Mouse (Mus musculus) C2C12 (cell line): ENCODE results near the gene Acer3.

Source experiments
- CEBPB ChIP-seq: IDR thresholded peaks from one replicate; pipeline ENCODE4 v1.6.1; 2011; ENCODE audit warnings: low read depth, mild to moderate bottlenecking, control low read depth, moderate library complexity
- CTCF ChIP-seq: IDR thresholded peaks from one replicate; pipeline ENCODE4 v1.5.1; 2011; ENCODE audit not compliant: control insufficient read depth, insufficient read depth, insufficient read length
- FOSL1 ChIP-seq: IDR thresholded peaks from one replicate; pipeline ENCODE4 v1.8.0; 2011; ENCODE audit warnings: mild to moderate bottlenecking, low read length; ENCODE audit not compliant: poor library complexity, insufficient read depth, severe bottlenecking
- MAX ChIP-seq: IDR thresholded peaks from one replicate; pipeline ENCODE4 v1.6.1; 2011; ENCODE audit warnings: mild to moderate bottlenecking, control low read depth
- MYOD1 ChIP-seq: IDR thresholded peaks from one replicate; pipeline ENCODE4 v1.6.1; 2011; ENCODE audit warnings: low read depth; ENCODE audit not compliant: control insufficient read depth, insufficient read length
- MYOG ChIP-seq: IDR thresholded peaks from one replicate; pipeline ENCODE4 v1.6.1; 2011; ENCODE audit not compliant: control insufficient read depth, insufficient read length; ENCODE audit errors: extremely low read depth
- USF1 ChIP-seq: IDR thresholded peaks from one replicate; pipeline ENCODE4 v1.6.1; 2011; ENCODE audit warnings: low read depth, mild to moderate bottlenecking, control low read depth, moderate library complexity

DNA sequence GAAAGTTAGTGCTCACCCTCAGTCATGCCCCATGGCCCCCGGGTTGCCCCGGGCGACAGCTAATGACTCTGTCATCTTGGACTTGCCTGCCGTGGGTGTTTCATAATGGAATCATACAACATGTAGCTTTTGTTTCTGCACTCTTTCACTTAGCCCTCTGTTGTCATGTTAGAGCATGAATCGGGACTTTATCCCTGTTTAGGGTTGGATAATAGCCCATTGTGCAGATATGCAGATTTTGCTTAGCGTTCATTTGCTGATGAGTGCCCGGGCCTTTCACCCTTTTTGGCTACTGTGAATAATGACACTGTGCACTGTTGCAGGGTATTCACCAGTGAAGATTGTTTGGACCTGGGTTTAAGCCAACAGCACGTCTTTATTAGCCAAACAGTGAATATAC lies 134.4 kb downstream of the Acer3 start:
- TF ChIP-seq CTCF (no peak), FOSL1 (no peak), USF1 (no peak), CEBPB (no peak), MAX (no peak), MYOG (no peak), MYOD1 (no peak)
